Mouse (Mus musculus) cerebellum, adult 2 months (tissue): ENCODE results near the gene Ablim2. TPM values are rescaled to one million over a fixed set of nuclear protein-coding genes. Genes with fewer than 3 reads are reported as not detected.

Source experiments
- DNase-seq, 2 experiments: peaks; one replicate each; pipeline ENCODE4 v3.0.0; 2021
- H3K27ac ChIP-seq: fragments of 200-500 bp; 2 replicates; pipeline ENCODE4 v1.5.1; 2012; ENCODE audit warnings: low read length, control low read depth, inconsistent platforms; ENCODE audit not compliant: insufficient read depth
- H3K27me3 ChIP-seq: fragments of 200-500 bp; 2 replicates; pipeline ENCODE4 v1.6.1; 2012; ENCODE audit warnings: inconsistent platforms, mild to moderate bottlenecking, low read length, moderate library complexity; ENCODE audit not compliant: control insufficient read depth, insufficient read depth
- H3K4me1 ChIP-seq: fragments of 200-500 bp; 2 replicates; pipeline ENCODE4 v1.6.1; 2011; ENCODE audit warnings: low read length; ENCODE audit not compliant: control insufficient read depth, insufficient read depth
- H3K4me3 ChIP-seq: fragments of 200-500 bp; replicated peaks from 2 replicates; pipeline ENCODE3; 2011; ENCODE audit warnings: mild to moderate bottlenecking, low read depth, low read length, control low read depth; ENCODE audit not compliant: insufficient read depth
- CTCF ChIP-seq: fragments of 200-500 bp; IDR thresholded peaks from 2 replicates; pipeline ENCODE4 v1.5.1; 2011; ENCODE audit warnings: low read depth, mild to moderate bottlenecking, control low read depth, low read length, moderate library complexity, borderline replicate concordance; ENCODE audit not compliant: insufficient read depth
- POLR2A ChIP-seq: fragments of 200-500 bp; IDR thresholded peaks from 2 replicates; pipeline ENCODE4 v1.6.1; 2011; ENCODE audit warnings: low read length, control low read depth, borderline replicate concordance; ENCODE audit not compliant: insufficient read depth
- WGBS: fragments of 180-500 bp; shearing (Covaris S2); methylation state at CpG from one replicate; pipeline ENCODE4 v1.1.7; 2018; 5-methylcytosine and 5-hydroxymethylcytosine counted together
- polyA plus RNA-seq: library from polyadenylated mRNA; depleted of rRNA; stranded (reverse); fragments of >200 nt; gene quantifications from 2 replicates; pipeline ENCODE4 v1.2.3, GENCODE M21; 2012

The Ablim2 gene
- polyA plus RNA-seq, 1 experiment, result 99.9 TPM

GRCm38 (mm10) chr5:35895926-35896325, 138.2 kb downstream of the Ablim2 start:
- Histone ChIP-seq H3K4me1 (no peaks in the 10 kb centered on the region; the same call in 1 of the 2 replicates), H3K27ac (no peak overlapping the region), H3K4me3 (no peak overlapping the region), H3K27me3 (no peaks in the 10 kb centered on the region; the same call in 1 of the 2 replicates)
- no peak for TF ChIP-seq CTCF
- no peak for TF ChIP-seq POLR2A
- 94% methylated on average over 4 of the region's 4 CpGs for WGBS
- DNase-seq, result no peak

GRCm38 (mm10) chr5:35896556-35896955, 138.9 kb downstream of the Ablim2 start:
- Histone ChIP-seq H3K27me3 (no peaks in the 10 kb centered on the region; the same call in 1 of the 2 replicates), H3K4me1 (no peaks in the 10 kb centered on the region; the same call in 1 of the 2 replicates), H3K27ac (no peak overlapping the region), H3K4me3 (no peak overlapping the region)
- DNase-seq, result no peak
- WGBS, result 69% methylated on average over 4 of the region's 4 CpGs
- no peak for TF ChIP-seq CTCF
- no peak for TF ChIP-seq POLR2A

GRCm38 (mm10) chr5:35897147-35897546, 139.5 kb downstream of the Ablim2 start:
- Histone ChIP-seq H3K27me3 (no peaks in the 10 kb centered on the region; the same call in 1 of the 2 replicates), H3K27ac (no peak overlapping the region), H3K4me1 (no peaks in the 10 kb centered on the region; the same call in 1 of the 2 replicates), H3K4me3 (no peak overlapping the region)
- WGBS, result 33% methylated on average over 4 of the region's 4 CpGs
- DNase-seq, result no peak
- no peak for TF ChIP-seq CTCF
- TF ChIP-seq POLR2A, result no peak

GRCm38 (mm10) chr5:35898114-35898513, 140.4 kb downstream of the Ablim2 start:
- TF ChIP-seq POLR2A (no peak), CTCF (no peak)
- DNase-seq, result no peak
- Histone ChIP-seq H3K4me3 (no peak overlapping the region), H3K4me1 (no peaks in the 10 kb centered on the region; the same call in 1 of the 2 replicates), H3K27ac (no peak overlapping the region), H3K27me3 (no peaks in the 10 kb centered on the region)
- WGBS, result 62% methylated on average over 4 of the region's 4 CpGs

- 95% methylated on average over 3 of the region's 3 CpGs for WGBS
- no peaks in the 10 kb centered on the region; the same call in 1 of the 2 replicates for H3K4me1 ChIP-seq
- TF ChIP-seq POLR2A, result no peak
- TF ChIP-seq CTCF, result no peak
- no peak for DNase-seq
- no peaks in the 10 kb centered on the region for H3K27me3 ChIP-seq
- no peak overlapping the region for H3K27ac ChIP-seq
- H3K4me3 ChIP-seq, result no peak overlapping the region
These were observed 141.3 kb downstream of the Ablim2 start for GRCm38 (mm10) chr5:35898994-35899393.

GRCm38 (mm10) chr5:35900401-35901225, 142.9 kb downstream of the Ablim2 start:
- no peak for DNase-seq
- H3K27me3 ChIP-seq, result no peaks in the 10 kb centered on the region
- no peaks in the 10 kb centered on the region; the same call in 1 of the 2 replicates for H3K4me1 ChIP-seq
- no peak overlapping the region for H3K27ac ChIP-seq
- 78% methylated on average over 10 of the region's 10 CpGs for WGBS
- TF ChIP-seq POLR2A (no peak), CTCF (no peak)
- no peak overlapping the region for H3K4me3 ChIP-seq

GRCm38 (mm10) chr5:35901226-35901809, 143.6 kb downstream of the Ablim2 start:
- no peaks in the 10 kb centered on the region; the same call in 1 of the 2 replicates for H3K4me1 ChIP-seq
- H3K4me3 ChIP-seq, result no peak overlapping the region
- no peak for DNase-seq
- 76% methylated on average over 12 of the region's 12 CpGs for WGBS
- H3K27ac ChIP-seq, result no peak overlapping the region
- no peaks in the 10 kb centered on the region for H3K27me3 ChIP-seq
- TF ChIP-seq CTCF (no peak), POLR2A (no peak)
